Mouse (Mus musculus) brown adipose tissue, adult 24 weeks (tissue): Measurements from ENCODE around the gene Mmp17. TPM values are rescaled to one million over a fixed set of nuclear protein-coding genes. Genes with fewer than 3 reads are reported as not detected.
"Not testable (repeated sequence)": the region's sequence is repeated elsewhere in the genome, so short reads cannot be mapped to it uniquely, and the experiment has no call there.

Experiments used
- H3K27ac ChIP-seq: fragments of 200-500 bp; replicated peaks from 2 replicates; pipeline ENCODE4 v1.5.1; 2012; ENCODE audit warnings: low read depth, mild to moderate bottlenecking, low read length
- H3K4me1 ChIP-seq: fragments of 200-500 bp; 2 replicates; pipeline ENCODE4 v1.6.1; 2012; ENCODE audit warnings: low read length, mixed read lengths; ENCODE audit not compliant: control insufficient read depth, insufficient read depth, insufficient read length
- H3K4me3 ChIP-seq: fragments of 200-500 bp; 2 replicates; pipeline ENCODE4 v1.5.1; 2012; ENCODE audit warnings: low read depth, mild to moderate bottlenecking, low read length, moderate library complexity; ENCODE audit not compliant: insufficient read depth
- polyA plus RNA-seq: library from polyadenylated mRNA; stranded (reverse); fragments of >200 nt; gene quantifications from 2 replicates; pipeline ENCODE4 v1.2.4, GENCODE M21; 2012; ENCODE audit not compliant: missing spikeins, insufficient read depth, insufficient read length

Mmp17 gene
- polyA plus RNA-seq, 1 experiment: 0.36 TPM

DNA sequence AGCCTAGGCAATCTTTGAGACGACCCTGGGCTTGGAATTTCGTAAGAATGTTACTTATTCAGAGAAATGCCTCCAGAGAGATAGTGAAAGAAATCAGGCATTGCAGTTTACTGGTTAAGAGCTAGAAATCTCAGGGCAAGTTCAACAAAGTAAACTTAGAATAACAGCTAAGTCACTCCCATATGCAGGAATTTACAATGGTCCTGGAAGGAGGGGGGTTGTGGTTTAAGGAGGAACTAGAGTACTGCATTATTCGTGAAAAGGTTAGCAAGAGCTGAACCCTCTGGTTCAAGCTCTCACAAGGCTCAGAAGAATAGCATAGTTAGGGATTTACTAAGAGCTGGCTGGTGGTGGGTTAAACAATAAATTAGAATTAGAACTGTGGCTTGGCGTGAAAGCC, 42.6 kb downstream of the Mmp17 start:
- H3K4me3 ChIP-seq, H3K27ac ChIP-seq, H3K4me1 ChIP-seq: not testable (repeated sequence)

DNA sequence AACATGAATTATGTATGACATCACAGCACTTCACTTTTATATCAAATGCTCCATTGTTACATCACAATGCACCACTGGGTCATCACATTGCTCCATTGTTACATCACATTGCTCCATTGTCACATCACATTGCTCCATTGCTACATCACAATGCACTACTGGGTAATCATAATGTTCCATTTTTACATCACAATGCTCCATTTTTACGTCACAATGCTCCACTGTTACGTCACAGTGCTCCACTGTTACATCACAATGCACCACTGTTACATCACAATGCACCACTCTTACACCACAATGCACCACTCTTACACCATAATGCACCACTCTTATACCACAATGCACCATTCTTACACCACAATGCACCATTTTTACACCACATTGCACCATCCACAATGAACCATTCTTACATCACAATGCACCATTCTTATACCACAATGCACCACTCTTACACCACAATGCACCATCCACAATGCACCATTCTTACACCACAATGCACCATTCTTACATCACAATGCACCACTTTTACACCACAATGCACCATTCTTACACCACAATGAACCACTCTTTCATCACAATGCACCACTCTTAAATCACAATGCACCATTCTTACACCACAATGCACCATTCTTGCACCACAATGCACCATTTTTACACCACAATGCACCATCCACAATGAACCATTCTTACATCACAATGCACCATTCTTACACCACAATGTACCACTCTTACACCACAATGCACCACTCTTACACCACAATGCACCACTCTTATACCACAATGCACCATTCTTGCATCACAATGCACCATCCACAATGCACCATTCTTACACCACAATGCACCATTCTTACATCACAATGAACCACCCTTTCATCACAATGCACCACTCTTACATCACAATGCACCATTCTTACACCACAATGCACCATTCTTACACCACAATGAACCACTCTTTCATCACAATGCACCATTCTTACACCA, 48.6 kb downstream of the Mmp17 start:
- not testable (repeated sequence) for H3K4me3 ChIP-seq, H3K27ac ChIP-seq, H3K4me1 ChIP-seq

DNA sequence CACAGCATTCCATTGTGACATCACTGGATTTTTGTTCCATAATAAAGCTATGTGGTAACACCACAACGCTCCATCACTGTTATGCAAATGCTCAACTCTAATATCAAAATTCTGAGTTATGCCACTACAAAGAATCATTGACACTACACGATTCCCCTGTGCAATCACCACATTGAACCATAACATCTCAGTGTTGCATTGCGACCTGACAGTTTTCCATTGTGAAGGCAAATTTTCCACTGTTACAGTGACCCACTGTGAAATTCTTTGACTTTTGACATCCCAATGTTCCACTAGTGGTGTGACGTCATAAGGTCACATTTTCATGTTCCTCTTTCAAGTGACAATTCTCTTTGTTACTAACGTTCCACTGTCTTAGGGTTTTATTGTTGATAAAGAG, 66.9 kb downstream of the Mmp17 start:
- Histone ChIP-seq H3K4me1 (no peaks in the 10 kb centered on the region), H3K27ac (no peak overlapping the region), H3K4me3 (no peak overlapping the region)

DNA sequence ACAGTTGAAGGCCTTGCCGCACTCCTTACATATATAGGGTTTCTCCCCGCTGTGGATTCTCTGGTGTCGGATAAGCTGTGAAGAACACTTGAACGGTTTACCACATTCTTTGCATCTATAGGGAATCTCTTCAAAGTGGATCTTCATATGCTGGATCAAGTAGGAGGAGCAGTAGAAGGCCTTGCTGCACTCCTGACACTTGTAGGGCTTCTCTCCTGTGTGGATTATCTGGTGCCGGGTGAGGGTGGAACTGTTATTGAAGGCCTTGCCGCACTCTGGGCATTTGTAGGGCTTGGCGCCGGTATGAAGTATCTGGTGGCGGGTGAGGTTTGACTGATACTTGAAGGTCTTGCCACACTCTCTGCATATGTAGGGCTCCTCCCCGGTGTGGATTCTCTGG, 73.0 kb downstream of the Mmp17 start:
- H3K27ac ChIP-seq: no peak overlapping the region
- H3K4me1 ChIP-seq: no peaks in the 10 kb centered on the region
- no peak overlapping the region for H3K4me3 ChIP-seq

DNA sequence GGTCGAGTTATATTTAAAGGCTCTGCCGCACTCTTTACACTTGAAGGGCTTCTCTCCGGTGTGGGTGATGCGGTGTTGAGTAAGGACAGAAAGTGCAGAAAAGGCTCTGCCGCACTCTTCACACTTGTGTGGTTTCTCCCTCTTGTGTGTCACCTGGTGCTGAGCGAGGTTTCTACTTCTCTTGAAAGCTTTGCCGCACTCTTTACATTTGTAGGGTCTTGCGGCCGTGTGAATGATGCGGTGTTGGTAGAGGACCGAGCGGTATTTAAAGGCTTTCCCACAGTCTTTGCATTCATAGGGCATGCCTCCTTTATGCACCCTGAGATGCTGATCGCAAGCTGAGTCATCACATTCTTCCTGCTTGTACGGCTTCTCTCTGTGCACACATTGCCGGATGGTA, 74.0 kb downstream of the Mmp17 start:
- H3K27ac ChIP-seq: no peak overlapping the region
- H3K4me1 ChIP-seq: no peaks in the 10 kb centered on the region
- H3K4me3 ChIP-seq: no peak overlapping the region

Other genes with a start within 250 kb of the Mmp17 start
- gene Sfswap, start 82.9 kb upstream of the Mmp17 start, polyA plus RNA-seq: 17.6 and 23.7 TPM in 2 replicates
- 1.4 and 2.0 TPM in 2 replicates for gene Zfp11, start 85.9 kb downstream of the Mmp17 start, polyA plus RNA-seq
- gene Sept14, start 124.3 kb downstream of the Mmp17 start, polyA plus RNA-seq: not detected in 2 replicates
- 95.0 and 106 TPM in 2 replicates for gene Mrps17, start 131.3 kb downstream of the Mmp17 start, polyA plus RNA-seq
- 152 and 165 TPM in 2 replicates for gene Nipsnap2, start 140.9 kb downstream of the Mmp17 start, polyA plus RNA-seq
- 46.7 and 56.8 TPM in 2 replicates for gene Psph, start 203.3 kb downstream of the Mmp17 start, polyA plus RNA-seq